Mouse (Mus musculus) left cerebral cortex, postnatal 4 days (tissue): ENCODE results near the gene Sh3kbp1. TPM values are rescaled to one million over a fixed set of nuclear protein-coding genes. Genes with fewer than 3 reads are reported as not detected.

ENCODE experiments used
- DNase-seq: peaks from one replicate; pipeline ENCODE4 v3.0.0-alpha.2; 2022
- intact Hi-C: fragments of 180-260 bp; cut with DNase I; formaldehyde crosslinking; loops from one replicate; pipeline ENCODE4 v1.15.1; 2025
- total RNA-seq, 2 experiments: library from RNA; stranded (reverse); gene quantifications; 2 replicates each; pipeline ENCODE4 v1.2.3; 2021

Gene Sh3kbp1
- total RNA-seq, 2 experiments from 2014 or later = 95.4 to 102 TPM

DNA sequence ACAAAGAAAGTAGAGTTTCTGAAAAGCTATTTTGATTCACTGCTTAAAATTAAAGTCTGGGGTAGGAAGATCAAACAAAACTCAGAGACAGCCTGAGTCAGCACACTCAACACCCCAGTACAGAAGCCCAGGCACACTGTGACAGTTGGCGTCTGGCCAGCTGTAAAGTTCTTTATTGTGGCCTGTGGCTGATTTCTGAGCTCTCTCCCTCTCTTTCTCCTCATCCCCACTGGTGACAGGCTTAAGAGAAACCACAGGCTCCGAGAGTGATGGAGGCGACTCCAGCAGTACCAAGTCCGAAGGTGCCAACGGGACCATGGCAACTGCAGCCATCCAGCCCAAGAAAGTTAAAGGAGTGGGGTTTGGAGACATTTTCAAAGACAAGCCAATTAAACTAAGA lies 201.1 kb downstream of the Sh3kbp1 start:
- peak; percentile 25 for DNase-seq
- intact Hi-C loops = no loop called here

DNA sequence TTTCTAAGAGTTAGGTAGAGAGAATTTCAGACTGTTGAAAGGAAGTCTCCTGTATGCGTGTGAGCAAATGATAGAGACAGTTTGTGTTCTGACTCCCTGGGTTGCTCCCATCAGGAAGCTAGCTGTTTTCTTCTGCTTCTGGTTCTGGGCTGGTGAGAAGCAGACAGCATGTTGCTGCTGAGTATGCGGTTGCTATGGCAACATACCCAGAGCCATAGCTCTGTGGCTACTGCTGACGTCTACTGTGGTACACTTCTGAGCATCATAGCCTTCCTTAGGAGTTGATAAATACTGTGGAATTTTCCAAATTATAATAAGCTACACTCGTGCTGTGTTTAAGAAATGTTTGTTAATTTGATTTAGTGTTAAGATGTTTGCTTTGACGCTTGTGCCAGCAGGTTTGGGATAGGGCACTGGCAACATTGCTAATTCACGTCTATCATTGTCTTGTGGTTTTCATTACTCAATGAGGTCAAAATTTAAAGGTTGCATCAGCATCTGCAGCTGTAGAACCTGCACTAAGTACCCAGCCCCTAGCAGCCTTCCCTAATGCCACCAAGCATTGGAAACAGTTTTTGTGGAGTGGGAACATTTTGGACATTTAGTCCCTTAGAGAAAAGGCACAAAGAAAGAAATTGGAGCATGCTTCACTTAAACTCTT lies 202.2 kb downstream of the Sh3kbp1 start:
- intact Hi-C loops = no loop called here
- peak; percentile 11 for DNase-seq

- intact Hi-C loops = no loop called here
- no peak for DNase-seq
Measured at GRCm38 (mm10) chrX:159831176-159831575, 204.1 kb downstream of the Sh3kbp1 start.

DNA sequence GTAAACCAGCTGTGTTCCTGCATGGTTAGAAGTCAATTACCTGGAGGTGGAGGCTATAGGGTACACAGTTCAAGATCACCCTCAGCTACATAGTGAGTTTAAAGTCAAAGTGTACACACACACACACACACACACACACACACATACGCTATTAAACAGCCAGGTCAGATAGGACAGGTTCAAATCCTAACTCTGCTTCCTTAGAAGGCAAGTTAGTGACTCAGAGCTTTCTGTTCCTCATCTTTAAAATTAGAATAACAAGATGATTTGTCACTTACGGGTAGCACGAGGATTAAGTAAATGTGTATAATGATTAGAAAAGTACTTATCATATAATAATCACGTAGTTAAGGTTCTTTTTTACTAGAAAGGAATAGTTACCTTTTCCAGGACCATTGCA lies 208.2 kb downstream of the Sh3kbp1 start:
- no peak for DNase-seq
- intact Hi-C loops = no loop called here

GRCm38 (mm10) chrX:159837379-159837778 lies 210.3 kb downstream of the Sh3kbp1 start:
- intact Hi-C loops = no loop called here
- peak; percentile 79 for DNase-seq

DNA sequence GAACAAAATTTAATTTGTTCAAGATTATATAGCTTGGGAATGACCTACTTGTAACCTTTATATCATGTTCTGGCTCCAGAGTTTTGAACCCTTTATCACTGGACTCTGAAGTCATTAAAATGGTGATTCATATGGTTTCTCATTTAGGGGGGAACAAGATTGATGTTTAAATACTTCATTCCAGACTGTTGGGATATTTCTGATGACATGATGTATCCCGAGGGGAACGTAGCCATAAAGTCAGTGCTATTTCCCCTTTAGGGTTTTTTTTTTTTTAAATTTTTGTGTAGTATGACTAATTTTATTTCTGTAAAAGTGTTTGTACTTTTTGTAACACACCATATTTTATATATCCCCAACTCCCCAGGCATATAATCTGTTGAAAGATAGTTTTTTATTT lies 212.7 kb downstream of the Sh3kbp1 start:
- DNase-seq = no peak
- intact Hi-C loops = no loop called here

- DNase-seq = no peak
- intact Hi-C loops = no loop called here
Measured at GRCm38 (mm10) chrX:159840225-159840624, 213.2 kb downstream of the Sh3kbp1 start.

DNA sequence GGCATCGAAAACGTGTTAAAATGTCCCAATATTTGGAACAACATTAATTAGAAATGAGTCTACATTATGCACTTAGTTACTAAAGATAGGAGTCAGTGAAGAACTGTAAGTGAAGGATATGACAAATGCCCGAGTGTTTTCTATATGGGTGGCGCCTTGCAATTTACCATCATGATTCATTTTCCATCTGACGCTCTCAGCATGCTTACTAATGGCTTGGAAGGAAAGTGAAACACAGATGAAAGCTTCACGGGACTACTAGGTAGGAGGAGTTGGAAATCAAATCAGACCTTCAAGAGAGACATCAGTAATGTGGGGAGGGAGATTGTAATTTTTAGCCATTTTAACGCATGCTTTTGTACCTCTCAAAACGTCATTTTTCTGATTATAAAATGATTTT lies 223.7 kb downstream of the Sh3kbp1 start:
- intact Hi-C loops = no loop called here
- no peak for DNase-seq

DNA sequence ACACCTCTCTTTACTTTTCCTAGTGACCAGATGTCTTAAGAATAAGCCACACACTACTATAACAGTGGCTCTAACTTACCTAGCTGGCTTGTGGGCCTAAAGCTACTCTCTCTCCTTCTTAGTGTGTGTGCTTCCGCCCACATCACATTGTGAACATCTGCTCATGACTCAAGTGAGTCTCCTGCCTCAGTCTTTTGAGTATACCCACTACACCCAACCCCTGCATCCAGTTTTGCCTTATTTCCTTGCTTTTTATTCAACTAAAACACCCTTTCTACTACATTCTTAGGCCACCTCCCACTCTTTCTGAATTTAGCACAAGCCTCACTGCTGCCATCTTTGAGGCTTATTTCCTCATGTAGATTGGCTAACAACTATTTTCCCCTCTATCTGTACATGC lies 229.8 kb downstream of the Sh3kbp1 start:
- intact Hi-C loops = no loop called here

GRCm38 (mm10) chrX:159858126-159858525 lies 231.1 kb downstream of the Sh3kbp1 start:
- intact Hi-C loops = no loop called here
- DNase-seq = no peak

More for the DNA sequence above, 229.8 kb downstream of the Sh3kbp1 start:
- no peak for DNase-seq

GRCm38 (mm10) chrX:159860841-159861530 lies 233.9 kb downstream of the Sh3kbp1 start:
- no peak for DNase-seq
- intact Hi-C loops = no loop called here

DNA sequence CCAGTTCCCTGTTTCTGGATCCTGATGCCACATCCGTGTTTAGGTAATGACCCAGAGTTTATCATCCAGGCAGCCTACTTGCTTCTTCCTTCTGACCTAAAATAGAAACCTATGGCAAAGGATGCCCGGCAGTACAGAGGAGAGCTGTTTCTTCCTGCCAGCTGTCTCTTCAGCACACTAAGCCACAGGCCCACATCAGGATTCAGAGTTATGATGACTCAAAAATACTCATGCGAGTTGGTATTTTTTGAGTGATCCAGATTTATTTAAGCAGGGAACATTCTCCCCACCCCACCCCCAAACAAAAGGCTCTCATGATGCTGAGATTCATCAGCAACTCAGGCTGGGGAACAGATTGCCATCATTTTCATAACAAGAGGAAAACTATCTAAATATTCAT lies 240.6 kb downstream of the Sh3kbp1 start:
- intact Hi-C loops = no loop called here
- DNase-seq = no peak

- DNase-seq = no peak
- intact Hi-C loops = no loop called here
Measured at GRCm38 (mm10) chrX:159872521-159872920, 245.4 kb downstream of the Sh3kbp1 start.

GRCm38 (mm10) chrX:159877770-159878169 lies 250.7 kb downstream of the Sh3kbp1 start:
- intact Hi-C loops = no loop called here
- DNase-seq = no peak

DNA sequence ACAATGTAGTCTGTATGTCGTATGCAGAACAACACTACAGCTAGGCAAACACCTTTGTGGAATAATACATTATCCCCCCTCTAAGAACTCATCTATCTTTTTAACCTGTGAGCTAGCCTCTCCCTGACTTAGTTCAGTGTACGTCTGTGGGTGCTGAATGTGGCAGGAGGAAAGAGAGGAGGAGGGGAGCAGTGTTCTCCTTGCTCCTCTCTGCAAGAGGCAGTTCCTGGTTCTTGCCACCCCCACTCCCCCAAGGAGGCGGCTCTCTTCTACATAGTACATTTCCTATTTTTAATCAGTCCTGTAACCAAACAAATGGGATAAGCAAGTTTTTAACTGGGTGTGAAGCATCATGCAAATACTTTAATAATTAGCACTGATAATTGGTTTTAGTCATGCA lies 252.4 kb downstream of the Sh3kbp1 start:
- intact Hi-C loops = no loop called here
- no peak for DNase-seq

- no peak for DNase-seq
- intact Hi-C loops = no loop called here
Measured at GRCm38 (mm10) chrX:159881576-159881975, 254.5 kb downstream of the Sh3kbp1 start.

GRCm38 (mm10) chrX:159896536-159896935 lies 269.5 kb downstream of the Sh3kbp1 start:
- DNase-seq = peak; percentile 76
- intact Hi-C loops = no loop called here

GRCm38 (mm10) chrX:159898110-159898509 lies 271.0 kb downstream of the Sh3kbp1 start:
- DNase-seq = no peak
- intact Hi-C loops = no loop called here

DNA sequence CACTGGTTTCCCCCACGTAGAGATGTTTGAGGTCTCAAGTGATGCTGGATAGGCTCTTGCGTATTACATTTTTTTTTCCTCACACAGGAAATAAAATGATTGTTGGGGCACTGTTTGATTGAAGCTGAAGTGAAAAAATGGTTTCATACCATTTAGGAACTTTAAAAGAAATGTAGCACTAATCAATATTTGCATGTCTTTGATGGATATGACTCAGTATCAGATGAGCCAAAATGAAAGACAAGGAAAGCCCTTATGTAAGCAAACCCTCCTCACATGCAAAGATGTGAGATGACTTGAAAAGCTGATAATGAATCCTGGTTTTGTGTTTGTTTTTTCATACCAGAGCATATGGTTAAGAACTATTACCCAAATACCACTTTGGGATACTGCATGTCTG lies 272.0 kb downstream of the Sh3kbp1 start:
- intact Hi-C loops = no loop called here
- no peak for DNase-seq

DNA sequence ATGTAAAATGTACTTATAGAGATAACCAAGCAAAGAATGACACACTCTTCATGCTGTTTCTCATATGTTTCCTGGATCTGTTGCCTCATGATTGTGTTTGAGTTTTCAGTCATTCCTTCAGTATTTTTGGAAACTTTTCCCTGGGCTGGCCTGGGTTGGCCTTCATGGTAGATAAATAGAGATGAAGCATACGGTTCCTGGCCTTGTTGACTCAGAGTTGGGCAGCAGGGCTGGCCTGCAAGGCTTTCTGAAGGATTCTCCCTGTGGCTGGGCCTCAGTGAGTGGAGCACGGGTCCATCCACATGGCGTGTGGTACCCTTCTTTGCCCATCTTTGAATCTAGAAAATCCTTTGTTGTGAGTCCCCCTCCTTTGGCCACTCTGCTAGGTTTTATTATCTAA lies 276.3 kb downstream of the Sh3kbp1 start:
- intact Hi-C loops = no loop called here

DNA sequence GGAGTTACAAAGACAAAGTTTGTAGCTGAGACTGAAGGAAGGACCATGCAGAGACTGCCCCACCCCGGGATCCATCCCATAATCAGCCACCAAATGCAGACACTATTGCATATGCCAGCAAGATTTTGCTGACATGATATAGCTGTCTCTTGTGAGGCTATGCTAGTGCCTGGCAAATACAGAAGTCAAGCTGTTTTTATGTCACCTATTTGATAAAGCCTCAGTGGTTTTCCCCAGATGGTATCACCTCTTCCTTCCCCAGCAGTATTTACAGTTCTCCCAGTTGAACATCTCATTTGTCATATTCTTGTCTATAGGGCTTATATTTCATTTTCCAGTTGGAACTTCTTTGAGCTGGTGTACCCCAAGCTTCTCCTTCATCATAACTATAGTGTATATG lies 280.6 kb downstream of the Sh3kbp1 start:
- DNase-seq = no peak
- intact Hi-C loops = no loop called here

More for the DNA sequence above, 276.3 kb downstream of the Sh3kbp1 start:
- no peak for DNase-seq

- intact Hi-C loops = no loop called here
- DNase-seq = no peak
Measured at GRCm38 (mm10) chrX:159909446-159910277, 282.6 kb downstream of the Sh3kbp1 start.
